Mouse (Mus musculus): ENCODE results near the gene Nrarp. TPM values are rescaled to one million over a fixed set of nuclear protein-coding genes. Genes with fewer than 3 reads are reported as not detected.
A peak's percentile ranks its signal among the peaks of the same experiment; 100 is the strongest.

Gene Nrarp
- polyA plus RNA-seq, 1 experiment from 2014 or later: 8.2 TPM

GRCm38 (mm10) chr2:25157655-25158054, 22.9 kb upstream of the Nrarp start:
- Histone ChIP-seq H3K27ac (replicated peaks) (no peak overlapping the region), H3K9ac (no peak overlapping the region), H3K4me2 (no peak overlapping the region), H3K4me3 (no peak overlapping the region), H3K4me1 (no peaks in the 10 kb centered on the region), H3K36me3 (no peaks in the 10 kb centered on the region), H3K27me3 (replicated peaks) (peaks cover 1% of the 10 kb centered on the region; the same call in 1 of the 2 replicates), H3K9me3 (no peaks in the 10 kb centered on the region)
- WGBS: 37% methylated on average over 2 of the region's 2 CpGs
- ATAC-seq (ENCODE audit: extremely low read depth, insufficient number of reproducible peaks, low FRiP score, low TSS enrichment): no peak

- H3K9ac ChIP-seq: peak overlapping the region; percentile 82
- peaks cover 14% of the 10 kb centered on the region for H3K27me3 ChIP-seq (replicated peaks)
- ATAC-seq (ENCODE audit: extremely low read depth, insufficient number of reproducible peaks, low FRiP score, low TSS enrichment): peak; percentile 3; the same call in 1 of the 2 replicates
- H3K4me2 ChIP-seq: peak overlapping the region; percentile 81
- peak overlapping the region; percentile 59 for H3K4me3 ChIP-seq
- H3K27ac ChIP-seq (replicated peaks): peak overlapping the region; percentile 69
- H3K36me3 ChIP-seq: no peaks in the 10 kb centered on the region
- H3K4me1 ChIP-seq: peaks cover 48% of the 10 kb centered on the region
- WGBS: 19% methylated on average over 4 of the region's 4 CpGs
- no peaks in the 10 kb centered on the region for H3K9me3 ChIP-seq
These were observed 13.1 kb upstream of the Nrarp start for GRCm38 (mm10) chr2:25167481-25167880.

GRCm38 (mm10) chr2:25167919-25168664, 12.5 kb upstream of the Nrarp start:
- peak overlapping the region; percentile 81 for H3K4me2 ChIP-seq
- H3K9ac ChIP-seq: peak overlapping the region; percentile 82
- no peaks in the 10 kb centered on the region for H3K9me3 ChIP-seq
- no peaks in the 10 kb centered on the region for H3K36me3 ChIP-seq
- 1% methylated on average over 37 of the region's 41 CpGs for WGBS
- ATAC-seq (ENCODE audit: extremely low read depth, insufficient number of reproducible peaks, low FRiP score, low TSS enrichment): peak; percentile 39; the same call in 1 of the 2 replicates
- H3K27me3 ChIP-seq (replicated peaks): peaks cover 8% of the 10 kb centered on the region
- H3K4me3 ChIP-seq: peak overlapping the region; percentile 59
- H3K27ac ChIP-seq (replicated peaks): peak overlapping the region; percentile 69
- peaks cover 45% of the 10 kb centered on the region for H3K4me1 ChIP-seq

DNA sequence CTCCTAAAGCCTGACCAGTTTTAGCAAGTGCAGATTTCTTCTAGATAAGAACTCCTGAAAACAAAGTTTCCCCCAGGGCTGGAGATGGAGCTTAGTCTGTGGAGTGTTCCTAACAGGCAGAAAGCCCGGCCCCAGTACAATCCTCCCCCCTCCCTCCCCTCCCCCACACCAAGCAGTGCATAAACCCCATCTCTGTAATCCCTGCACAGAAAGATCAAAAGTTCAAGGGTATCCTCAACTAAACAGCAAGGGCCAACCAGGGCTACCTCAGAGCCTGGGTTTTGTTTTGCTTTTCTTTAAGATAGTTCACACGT, 11.9 kb upstream of the Nrarp start:
- Histone ChIP-seq H3K27ac (replicated peaks) (peak overlapping the region; percentile 69), H3K4me3 (peak overlapping the region; percentile 59), H3K36me3 (no peaks in the 10 kb centered on the region), H3K9ac (peak overlapping the region; percentile 82), H3K9me3 (no peaks in the 10 kb centered on the region), H3K4me1 (peaks cover 40% of the 10 kb centered on the region), H3K4me2 (peak overlapping the region; percentile 81), H3K27me3 (replicated peaks) (peaks cover 10% of the 10 kb centered on the region)
- 21% methylated on average over 2 of the region's 2 CpGs for WGBS
- no peak for ATAC-seq (ENCODE audit: extremely low read depth, insufficient number of reproducible peaks, low FRiP score, low TSS enrichment)

DNA sequence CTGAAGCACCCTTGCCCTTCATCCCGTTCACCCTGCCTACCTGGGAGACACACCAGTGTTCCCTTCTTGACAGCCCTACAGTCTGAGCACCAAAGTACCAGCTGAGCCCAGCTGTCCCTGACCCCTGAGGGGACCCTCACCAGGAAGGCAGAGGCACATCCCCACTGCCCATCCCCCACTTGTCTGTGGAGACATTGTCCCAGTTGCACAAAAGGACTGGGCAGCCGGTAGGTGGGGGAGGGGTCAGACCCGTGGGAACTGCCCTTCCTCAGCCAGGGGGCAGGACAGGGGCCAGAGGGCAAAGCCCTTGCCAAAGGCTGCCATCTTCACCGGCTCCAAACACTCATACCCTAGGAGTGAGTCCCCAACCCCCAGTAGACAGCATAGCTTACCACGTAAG, 10.8 kb upstream of the Nrarp start:
- no peak overlapping the region for H3K4me3 ChIP-seq
- H3K27ac ChIP-seq (replicated peaks): no peak overlapping the region
- 45% methylated on average over 5 of the region's 5 CpGs for WGBS
- no peak for ATAC-seq (ENCODE audit: extremely low read depth, insufficient number of reproducible peaks, low FRiP score, low TSS enrichment)
- H3K4me1 ChIP-seq: peaks cover 36% of the 10 kb centered on the region
- H3K9me3 ChIP-seq: no peaks in the 10 kb centered on the region
- no peak overlapping the region for H3K4me2 ChIP-seq
- no peaks in the 10 kb centered on the region for H3K36me3 ChIP-seq
- no peak overlapping the region for H3K9ac ChIP-seq
- H3K27me3 ChIP-seq (replicated peaks): peaks cover 6% of the 10 kb centered on the region; the same call in 1 of the 2 replicates

DNA sequence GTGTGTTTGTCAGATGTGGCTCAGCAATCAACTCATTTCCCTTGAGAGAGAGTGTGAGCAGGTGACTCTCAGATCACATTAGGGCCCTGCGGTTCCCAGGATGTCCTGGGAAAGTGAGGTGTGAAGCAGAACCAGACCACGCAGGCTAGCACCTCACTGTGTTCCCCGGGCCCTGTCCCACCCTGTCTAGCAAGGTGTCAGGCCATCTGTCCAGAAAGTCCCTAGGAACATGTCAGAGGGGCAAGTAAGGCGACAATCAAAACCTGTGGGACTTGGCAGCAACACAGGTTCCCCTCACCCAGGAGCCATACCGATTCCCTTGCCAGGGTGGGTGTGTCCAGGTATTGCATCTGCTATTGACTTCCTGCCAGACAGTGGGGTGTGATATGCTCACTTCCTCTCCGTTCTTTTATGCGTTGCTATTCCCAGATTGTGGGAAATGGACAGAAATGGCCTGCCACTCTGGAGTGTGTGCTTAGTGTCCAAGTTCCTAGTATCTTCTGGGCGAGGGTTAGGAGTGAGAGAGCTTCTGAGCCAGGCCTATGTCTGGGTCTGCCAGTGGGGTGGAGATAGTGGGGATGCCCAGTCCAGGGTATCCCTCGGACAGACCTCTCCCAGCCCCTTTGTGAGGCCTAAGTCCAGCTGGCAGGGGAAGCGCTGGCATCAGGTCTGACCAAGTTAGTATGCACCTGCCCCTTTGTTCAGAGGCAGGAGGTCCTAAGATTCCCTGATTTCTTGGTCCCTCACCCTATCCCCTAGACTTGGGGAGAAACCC, 10.0 kb upstream of the Nrarp start:
- no peaks in the 10 kb centered on the region for H3K36me3 ChIP-seq
- H3K4me2 ChIP-seq: no peak overlapping the region
- H3K4me3 ChIP-seq: no peak overlapping the region
- peak overlapping the region; percentile 17; the same call in 1 of the 2 replicates for H3K27ac ChIP-seq (replicated peaks)
- no peak for ATAC-seq (ENCODE audit: extremely low read depth, insufficient number of reproducible peaks, low FRiP score, low TSS enrichment)
- peaks cover 36% of the 10 kb centered on the region for H3K4me1 ChIP-seq
- 56% methylated on average over 10 of the region's 10 CpGs for WGBS
- no peak overlapping the region for H3K9ac ChIP-seq
- no peaks in the 10 kb centered on the region for H3K9me3 ChIP-seq
- H3K27me3 ChIP-seq (replicated peaks): peaks cover 9% of the 10 kb centered on the region

DNA sequence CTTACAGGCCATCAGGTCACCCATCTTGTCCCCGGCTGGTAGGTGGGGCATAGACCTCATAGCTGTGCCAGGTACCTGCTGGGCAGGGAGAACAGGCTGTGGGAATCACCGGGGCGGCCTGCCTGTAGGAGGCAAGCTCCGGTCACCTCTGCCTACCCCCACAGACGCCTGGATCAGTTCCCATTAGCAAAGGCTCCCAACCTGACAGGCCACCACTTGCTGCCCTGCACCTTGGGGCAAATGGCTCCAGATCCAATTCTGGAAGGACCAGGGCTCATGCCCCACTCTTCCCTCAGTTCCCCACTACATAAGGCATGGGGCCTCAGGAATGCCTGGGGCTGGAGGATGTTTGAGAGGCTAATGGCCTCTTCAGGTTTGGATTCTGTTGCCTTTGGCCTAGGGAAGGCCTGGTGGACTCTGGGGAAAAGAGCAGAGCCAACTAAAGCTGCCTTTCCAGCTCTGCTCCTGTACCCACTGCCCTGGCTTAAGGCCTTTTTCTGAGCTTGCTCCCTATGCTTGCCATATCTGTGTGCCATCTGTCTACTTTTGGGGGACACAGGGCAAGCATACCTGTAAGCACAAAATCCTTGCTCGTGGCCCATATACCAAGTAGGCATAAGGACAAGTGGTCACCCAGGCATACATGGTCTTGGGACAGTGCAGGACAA, 9.3 kb upstream of the Nrarp start:
- no peak for ATAC-seq (ENCODE audit: extremely low read depth, insufficient number of reproducible peaks, low FRiP score, low TSS enrichment)
- Histone ChIP-seq H3K9me3 (no peaks in the 10 kb centered on the region), H3K27me3 (replicated peaks) (peaks cover 16% of the 10 kb centered on the region), H3K36me3 (no peaks in the 10 kb centered on the region), H3K4me1 (peaks cover 38% of the 10 kb centered on the region), H3K4me3 (no peak overlapping the region), H3K9ac (no peak overlapping the region), H3K4me2 (no peak overlapping the region), H3K27ac (replicated peaks) (no peak overlapping the region)
- WGBS: 80% methylated on average over 6 of the region's 6 CpGs

- peaks cover 43% of the 10 kb centered on the region for H3K4me1 ChIP-seq
- H3K4me3 ChIP-seq: no peak overlapping the region
- H3K9ac ChIP-seq: no peak overlapping the region
- no peak for ATAC-seq (ENCODE audit: extremely low read depth, insufficient number of reproducible peaks, low FRiP score, low TSS enrichment)
- no peak overlapping the region for H3K4me2 ChIP-seq
- H3K36me3 ChIP-seq: no peaks in the 10 kb centered on the region
- H3K27ac ChIP-seq (replicated peaks): no peak overlapping the region
- WGBS: 70% methylated on average over 1 of the region's 1 CpGs
- no peaks in the 10 kb centered on the region for H3K9me3 ChIP-seq
- H3K27me3 ChIP-seq (replicated peaks): peaks cover 22% of the 10 kb centered on the region
These were observed 8.8 kb upstream of the Nrarp start for GRCm38 (mm10) chr2:25171769-25172153.

DNA sequence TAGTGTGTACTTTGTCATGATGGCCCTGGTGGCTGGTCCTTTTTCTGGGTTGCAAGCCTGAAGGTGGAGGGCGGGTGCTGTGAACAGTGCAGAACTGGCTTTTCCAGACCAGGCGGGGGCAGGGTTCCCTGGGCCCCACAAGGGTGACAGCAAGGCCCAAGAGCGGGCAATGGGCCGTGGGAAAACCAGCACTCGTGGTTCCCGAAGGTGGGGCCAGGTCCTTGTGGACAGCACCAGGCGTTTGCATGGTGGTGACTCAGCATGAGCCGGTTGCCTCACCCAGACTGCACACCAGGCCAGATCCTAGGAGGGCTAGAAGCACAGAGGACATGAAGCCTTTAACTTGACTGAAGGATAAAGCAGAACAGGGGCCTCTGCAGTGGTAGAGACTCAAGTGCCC, 7.9 kb upstream of the Nrarp start:
- no peak overlapping the region for H3K9ac ChIP-seq

DNA sequence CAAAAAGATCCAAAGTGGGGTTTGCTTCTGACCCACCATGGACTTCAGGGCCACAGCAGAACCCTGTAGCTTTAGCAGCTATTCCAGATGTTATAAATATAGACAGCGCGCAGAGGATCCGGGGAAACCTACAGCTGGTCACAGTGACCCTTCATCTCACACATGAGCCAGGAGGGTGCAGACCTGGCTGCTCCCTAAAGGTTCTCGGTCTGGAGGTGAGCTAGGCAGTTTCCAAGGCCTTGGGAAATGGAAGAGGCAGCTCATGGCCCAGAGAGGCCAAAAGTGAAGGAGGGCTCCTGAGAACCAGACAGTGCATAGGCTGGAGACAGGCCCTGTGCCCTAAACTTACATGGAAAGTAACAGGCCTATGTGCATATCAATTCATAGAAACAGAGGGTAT, 6.7 kb upstream of the Nrarp start:
- 88% methylated on average over 4 of the region's 4 CpGs for WGBS
- H3K4me2 ChIP-seq: no peak overlapping the region
- H3K4me1 ChIP-seq: peaks cover 48% of the 10 kb centered on the region
- peaks cover 42% of the 10 kb centered on the region for H3K27me3 ChIP-seq (replicated peaks)
- H3K36me3 ChIP-seq: no peaks in the 10 kb centered on the region
- no peak overlapping the region for H3K9ac ChIP-seq
- H3K27ac ChIP-seq (replicated peaks): no peak overlapping the region
- H3K4me3 ChIP-seq: no peak overlapping the region
- no peaks in the 10 kb centered on the region for H3K9me3 ChIP-seq
- ATAC-seq (ENCODE audit: extremely low read depth, insufficient number of reproducible peaks, low FRiP score, low TSS enrichment): no peak

More for the DNA sequence above, 7.9 kb upstream of the Nrarp start:
- ATAC-seq (ENCODE audit: extremely low read depth, insufficient number of reproducible peaks, low FRiP score, low TSS enrichment): no peak
- Histone ChIP-seq H3K27ac (replicated peaks) (no peak overlapping the region), H3K9me3 (no peaks in the 10 kb centered on the region), H3K4me3 (no peak overlapping the region), H3K36me3 (no peaks in the 10 kb centered on the region), H3K4me1 (peaks cover 45% of the 10 kb centered on the region), H3K4me2 (no peak overlapping the region), H3K27me3 (replicated peaks) (peaks cover 30% of the 10 kb centered on the region)
- 47% methylated on average over 8 of the region's 8 CpGs for WGBS

DNA sequence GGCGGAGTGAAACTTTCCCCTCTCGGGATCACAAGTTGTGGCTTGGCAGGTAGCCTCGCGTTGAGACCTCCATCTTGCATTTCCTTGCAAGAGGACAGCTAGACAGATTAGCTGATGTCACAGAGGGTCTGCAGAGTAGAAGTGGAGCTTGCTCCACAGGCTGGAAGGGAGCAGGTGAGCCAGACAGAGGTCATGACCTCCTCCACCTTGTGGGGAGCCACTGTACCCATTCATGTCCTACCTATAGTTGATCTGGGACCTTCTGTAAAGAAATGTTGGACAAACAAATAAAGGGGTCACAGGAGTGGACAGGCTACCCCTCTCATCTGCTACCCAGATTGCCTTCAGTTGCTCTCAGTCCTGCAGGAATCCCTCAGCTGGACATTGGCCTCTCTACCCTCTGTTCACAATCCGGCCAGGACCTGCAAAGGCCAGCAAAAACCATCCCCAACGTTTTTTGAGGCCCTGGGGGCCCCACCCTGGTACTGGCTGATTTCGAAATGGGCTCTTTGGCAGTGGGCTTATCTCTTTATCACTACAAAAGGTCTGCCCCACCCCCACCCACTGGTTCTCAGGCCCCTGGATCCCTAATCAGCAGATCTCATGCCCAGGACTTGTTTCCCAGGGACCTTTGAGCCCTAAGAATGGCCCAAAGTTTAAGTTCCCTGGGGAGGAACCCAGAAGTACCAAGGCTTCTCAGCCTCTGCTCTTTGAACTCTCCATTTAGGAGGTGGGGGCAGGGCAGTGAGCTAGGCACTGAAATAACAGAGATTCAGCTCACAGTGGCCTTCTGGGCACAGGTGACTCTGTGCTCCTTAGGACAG, 5.5 kb upstream of the Nrarp start:
- Histone ChIP-seq H3K9me3 (no peaks in the 10 kb centered on the region), H3K36me3 (no peaks in the 10 kb centered on the region), H3K4me2 (no peak overlapping the region), H3K27me3 (replicated peaks) (peaks cover 55% of the 10 kb centered on the region), H3K9ac (no peak overlapping the region), H3K27ac (replicated peaks) (no peak overlapping the region), H3K4me1 (peaks cover 47% of the 10 kb centered on the region), H3K4me3 (no peak overlapping the region)
- ATAC-seq (ENCODE audit: extremely low read depth, insufficient number of reproducible peaks, low FRiP score, low TSS enrichment): no peak
- 49% methylated on average over 7 of the region's 7 CpGs for WGBS
